Mouse (Mus musculus) heart, embryonic 12.5 days (tissue): ENCODE results near the gene Setdb1. TPM values are rescaled to one million over a fixed set of nuclear protein-coding genes. Genes with fewer than 3 reads are reported as not detected.
A peak's percentile ranks its signal among the peaks of the same experiment; 100 is the strongest.
"Not testable (repeated sequence)": the region's sequence is repeated elsewhere in the genome, so short reads cannot be mapped to it uniquely, and the experiment has no call there.

Experiments used
- ATAC-seq: fragments of 200-750 bp; cut with Nextera tagmentation; 2 replicates; pipeline ENCODE4 v1.8.0; 2017; ENCODE audit warnings: moderate TSS enrichment, moderate library complexity; ENCODE audit not compliant: insufficient number of reproducible peaks, low FRiP score
- H3K27ac ChIP-seq: fragments of 300-500 bp; sonication (generic); 2 replicates; pipeline ENCODE4 v1.5.1; 2016; ENCODE audit warnings: mild to moderate bottlenecking, moderate library complexity; ENCODE audit not compliant: poor library complexity, severe bottlenecking
- H3K27me3 ChIP-seq: fragments of 300-500 bp; sonication (generic); replicated peaks from 2 replicates; pipeline ENCODE4 v1.6.1; 2016; ENCODE audit warnings: mild to moderate bottlenecking, moderate library complexity
- H3K36me3 ChIP-seq: fragments of 300-500 bp; sonication (generic); 2 replicates; pipeline ENCODE4 v1.6.1; 2016; ENCODE audit warnings: mild to moderate bottlenecking, moderate library complexity
- H3K4me1 ChIP-seq: fragments of 300-500 bp; sonication (generic); replicated peaks from 2 replicates; pipeline ENCODE4 v1.6.1; 2016; ENCODE audit warnings: mild to moderate bottlenecking
- H3K4me2 ChIP-seq: fragments of 300-500 bp; sonication (generic); 2 replicates; pipeline ENCODE4 v1.6.1; 2016; ENCODE audit warnings: mild to moderate bottlenecking, moderate library complexity
- H3K4me3 ChIP-seq: fragments of 300-500 bp; sonication (generic); 2 replicates; pipeline ENCODE4 v1.5.1; 2016; ENCODE audit warnings: mild to moderate bottlenecking
- H3K9ac ChIP-seq: fragments of 300-500 bp; sonication (generic); 2 replicates; pipeline ENCODE4 v1.6.1; 2016; ENCODE audit warnings: mild to moderate bottlenecking, moderate library complexity
- H3K9me3 ChIP-seq: fragments of 300-500 bp; sonication (generic); replicated peaks from 2 replicates; pipeline ENCODE4 v1.6.1; 2016; ENCODE audit warnings: mild to moderate bottlenecking, moderate library complexity
- WGBS: fragments of 180-500 bp; shearing (Covaris S2); methylation state at CpG from one replicate; pipeline ENCODE4 v1.1.7; 2016; 5-methylcytosine and 5-hydroxymethylcytosine counted together
- polyA plus RNA-seq: library from polyadenylated mRNA; unstranded; fragments of >200 nt; fragmentation: Nextera tagmentation; extraction: Ambion mirVana; gene quantifications from 2 replicates; pipeline ENCODE4 v1.2.1, GENCODE M21; 2016

Gene Setdb1
- polyA plus RNA-seq, 1 experiment from 2014 or later = 29.7 TPM

GRCm38 (mm10) chr3:95346454-95346853 is 10.5 kb downstream of the Setdb1 start:
- peaks cover 85% of the 10 kb centered on the region for H3K36me3 ChIP-seq
- ATAC-seq = no peak
- H3K9me3 ChIP-seq = peaks cover 3% of the 10 kb centered on the region; the same call in 1 of the 2 replicates
- no peak overlapping the region for H3K4me2 ChIP-seq
- no peak overlapping the region for H3K9ac ChIP-seq
- H3K27me3 ChIP-seq = no peaks in the 10 kb centered on the region
- H3K4me3 ChIP-seq = no peak overlapping the region
- 94% methylated on average over 7 of the region's 7 CpGs for WGBS
- H3K4me1 ChIP-seq = no peaks in the 10 kb centered on the region
- H3K27ac ChIP-seq = no peak overlapping the region

GRCm38 (mm10) chr3:95343356-95344000 is 13.5 kb downstream of the Setdb1 start:
- not testable (repeated sequence) for H3K27ac ChIP-seq, H3K9ac ChIP-seq, H3K4me1 ChIP-seq, H3K4me2 ChIP-seq, ATAC-seq, H3K27me3 ChIP-seq, H3K4me3 ChIP-seq, H3K9me3 ChIP-seq
- WGBS = 95% methylated on average over 9 of the region's 9 CpGs
- H3K36me3 ChIP-seq = peaks cover 89% of the 10 kb centered on the region

DNA sequence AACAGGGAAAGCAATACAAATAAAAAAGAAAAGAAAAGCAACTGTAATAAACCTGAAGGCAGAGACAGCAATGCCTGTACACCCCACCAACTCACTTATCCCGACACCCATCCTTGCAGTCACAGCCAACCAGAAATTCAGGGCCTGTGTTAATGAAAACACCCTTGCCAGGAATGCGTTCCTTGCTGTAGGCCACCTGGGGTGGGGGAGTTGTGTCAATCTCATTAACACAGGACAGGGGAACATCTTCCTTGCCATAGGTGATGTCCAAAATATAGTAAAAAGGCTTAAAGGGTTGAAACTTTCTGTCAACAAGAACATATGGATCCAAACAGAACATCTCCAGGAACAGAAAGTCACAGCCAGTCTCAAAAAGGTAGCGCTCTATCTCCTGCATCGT is 18.8 kb downstream of the Setdb1 start:
- H3K27ac ChIP-seq = no peak overlapping the region
- H3K36me3 ChIP-seq = peaks cover 93% of the 10 kb centered on the region
- no peak for ATAC-seq
- WGBS = 95% methylated on average over 4 of the region's 4 CpGs
- no peak overlapping the region for H3K9ac ChIP-seq
- H3K27me3 ChIP-seq = no peaks in the 10 kb centered on the region
- H3K4me3 ChIP-seq = no peak overlapping the region
- no peaks in the 10 kb centered on the region for H3K9me3 ChIP-seq
- no peaks in the 10 kb centered on the region for H3K4me1 ChIP-seq
- no peak overlapping the region for H3K4me2 ChIP-seq

DNA sequence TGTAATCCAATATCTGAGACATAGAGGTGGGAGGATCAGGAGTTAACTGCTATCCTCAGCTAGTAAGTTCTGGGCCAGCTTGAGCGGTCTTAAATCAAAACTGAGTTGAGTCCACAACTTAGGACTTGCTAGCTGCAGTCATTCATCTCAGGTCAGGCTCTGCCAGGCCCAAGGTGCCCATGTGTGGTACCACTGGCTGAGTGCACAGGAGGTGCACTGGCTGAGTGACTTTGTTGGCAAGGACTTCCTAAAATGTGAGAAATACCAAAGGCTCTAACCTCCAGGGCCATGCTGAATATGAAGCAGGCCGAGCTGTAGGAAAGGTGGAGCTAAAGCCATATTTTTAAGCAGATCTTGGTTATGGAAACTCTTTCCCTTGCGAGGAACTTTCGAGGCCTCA is 19.7 kb downstream of the Setdb1 start:
- Histone ChIP-seq H3K9ac (no peak overlapping the region), H3K9me3 (no peaks in the 10 kb centered on the region), H3K27me3 (no peaks in the 10 kb centered on the region), H3K27ac (no peak overlapping the region), H3K4me2 (no peak overlapping the region), H3K4me3 (no peak overlapping the region), H3K36me3 (peaks cover 93% of the 10 kb centered on the region), H3K4me1 (no peaks in the 10 kb centered on the region)
- no peak for ATAC-seq
- 92% methylated on average over 4 of the region's 4 CpGs for WGBS

GRCm38 (mm10) chr3:95331528-95331927 is 25.5 kb downstream of the Setdb1 start:
- Histone ChIP-seq H3K27me3 (no peaks in the 10 kb centered on the region), H3K4me1 (no peaks in the 10 kb centered on the region), H3K36me3 (peaks cover 75% of the 10 kb centered on the region), H3K27ac (no peak overlapping the region), H3K4me3 (no peak overlapping the region), H3K9ac (no peak overlapping the region), H3K9me3 (no peaks in the 10 kb centered on the region), H3K4me2 (no peak overlapping the region)
- 75% methylated on average over 1 of the region's 1 CpGs for WGBS
- ATAC-seq = no peak

- no peak overlapping the region for H3K9ac ChIP-seq
- H3K36me3 ChIP-seq = peaks cover 80% of the 10 kb centered on the region
- H3K4me3 ChIP-seq = no peak overlapping the region
- H3K4me2 ChIP-seq = no peak overlapping the region
- no peaks in the 10 kb centered on the region for H3K9me3 ChIP-seq
- 87% methylated on average over 1 of the region's 1 CpGs for WGBS
- no peaks in the 10 kb centered on the region for H3K4me1 ChIP-seq
- no peak overlapping the region for H3K27ac ChIP-seq
- no peak for ATAC-seq
- H3K27me3 ChIP-seq = no peaks in the 10 kb centered on the region
These were observed 28.1 kb downstream of the Setdb1 start for GRCm38 (mm10) chr3:95328803-95329404.

- H3K27ac ChIP-seq = no peak overlapping the region
- H3K27me3 ChIP-seq = no peaks in the 10 kb centered on the region
- peaks cover 5% of the 10 kb centered on the region for H3K4me1 ChIP-seq
- no peak overlapping the region for H3K9ac ChIP-seq
- peaks cover 88% of the 10 kb centered on the region for H3K36me3 ChIP-seq
- H3K4me3 ChIP-seq = no peak overlapping the region
- no peak for ATAC-seq
- no peak overlapping the region for H3K4me2 ChIP-seq
- no peaks in the 10 kb centered on the region for H3K9me3 ChIP-seq
- WGBS = 90% methylated on average over 6 of the region's 6 CpGs
These were observed 32.4 kb downstream of the Setdb1 start for GRCm38 (mm10) chr3:95324454-95325144.

DNA sequence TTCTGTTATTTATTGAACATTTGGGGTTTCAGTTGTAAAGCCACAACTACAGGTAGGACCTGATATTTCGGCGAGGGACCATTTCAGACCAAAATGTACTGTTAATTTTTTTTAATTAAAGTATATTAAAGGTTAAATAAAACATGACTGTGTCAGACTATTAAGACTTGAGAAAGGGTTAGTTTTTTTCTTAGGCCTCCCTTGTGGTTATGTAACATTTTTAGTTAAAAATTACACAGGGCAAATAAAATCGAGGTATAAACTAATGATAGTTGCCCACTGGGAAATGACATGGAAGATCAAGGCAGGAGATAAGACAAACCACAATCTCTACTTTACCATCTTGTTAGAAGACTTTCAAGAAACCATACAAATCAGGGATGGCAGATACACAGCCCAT is 33.6 kb downstream of the Setdb1 start:
- H3K36me3 ChIP-seq = peaks cover 82% of the 10 kb centered on the region
- H3K4me3 ChIP-seq = no peak overlapping the region
- 84% methylated on average over 3 of the region's 3 CpGs for WGBS
- no peak overlapping the region for H3K4me2 ChIP-seq
- no peaks in the 10 kb centered on the region for H3K9me3 ChIP-seq
- no peak for ATAC-seq
- H3K4me1 ChIP-seq = peaks cover 15% of the 10 kb centered on the region
- H3K27ac ChIP-seq = no peak overlapping the region
- H3K9ac ChIP-seq = no peak overlapping the region
- no peaks in the 10 kb centered on the region for H3K27me3 ChIP-seq

- Histone ChIP-seq H3K9ac (no peak overlapping the region), H3K4me3 (no peak overlapping the region), H3K27ac (no peak overlapping the region), H3K27me3 (no peaks in the 10 kb centered on the region), H3K9me3 (no peaks in the 10 kb centered on the region), H3K4me2 (no peak overlapping the region), H3K4me1 (peaks cover 38% of the 10 kb centered on the region), H3K36me3 (peaks cover 52% of the 10 kb centered on the region)
- WGBS = 73% methylated on average over 12 of the region's 12 CpGs
- no peak for ATAC-seq
These were observed 37.0 kb downstream of the Setdb1 start for GRCm38 (mm10) chr3:95319701-95320625.

DNA sequence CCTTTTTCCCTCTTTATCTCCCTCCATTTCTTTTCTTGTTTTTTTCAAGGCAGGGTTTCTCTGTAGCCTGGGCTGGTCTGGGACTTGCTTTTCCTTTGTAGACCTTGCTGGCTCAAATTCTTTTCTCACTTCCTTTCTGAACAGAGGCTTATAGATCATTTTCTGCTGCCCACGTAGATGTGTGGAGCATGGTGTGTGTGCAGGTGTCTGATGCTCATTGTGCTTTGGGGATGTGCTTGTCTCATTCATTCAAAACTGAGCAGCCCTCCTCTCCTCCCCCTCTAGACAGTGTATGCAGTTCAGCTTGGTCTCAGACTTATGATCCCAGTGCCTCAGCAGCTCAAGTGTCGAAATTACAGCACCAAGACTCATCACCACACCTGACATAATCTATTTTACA is 37.9 kb downstream of the Setdb1 start:
- Histone ChIP-seq H3K9ac (peak overlapping the region; percentile 39; the same call in 1 of the 2 replicates), H3K9me3 (no peaks in the 10 kb centered on the region), H3K4me3 (no peak overlapping the region), H3K27me3 (no peaks in the 10 kb centered on the region), H3K4me1 (peaks cover 42% of the 10 kb centered on the region), H3K36me3 (peaks cover 43% of the 10 kb centered on the region), H3K4me2 (peak overlapping the region; percentile 51), H3K27ac (peak overlapping the region; percentile 81)
- no peak for ATAC-seq
- 50% methylated on average over 2 of the region's 2 CpGs for WGBS

DNA sequence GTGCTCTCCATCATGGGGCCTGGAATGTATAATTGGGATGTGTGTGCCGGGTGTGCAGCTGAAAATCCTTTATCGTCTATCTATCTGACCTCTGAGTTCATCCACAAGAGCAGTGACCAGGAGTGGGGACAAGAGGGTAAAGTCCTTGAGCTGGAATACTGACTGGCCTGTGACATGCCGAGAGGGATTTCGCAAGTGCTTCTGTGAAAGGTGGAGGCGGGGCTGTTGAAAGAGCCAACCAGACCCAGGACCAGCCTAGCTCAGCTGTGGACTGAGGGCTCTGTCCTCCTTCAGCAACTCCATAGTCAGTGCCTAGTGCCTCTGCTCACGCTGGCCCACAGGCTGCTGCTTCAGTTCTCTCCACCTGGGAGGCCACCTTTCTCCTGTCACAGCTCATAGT is 38.5 kb downstream of the Setdb1 start:
- Histone ChIP-seq H3K9ac (peak overlapping the region; percentile 39), H3K4me1 (peaks cover 42% of the 10 kb centered on the region), H3K4me2 (peak overlapping the region; percentile 51), H3K27ac (peak overlapping the region; percentile 81), H3K36me3 (peaks cover 37% of the 10 kb centered on the region), H3K27me3 (no peaks in the 10 kb centered on the region), H3K9me3 (no peaks in the 10 kb centered on the region), H3K4me3 (no peak overlapping the region)
- ATAC-seq = no peak
- WGBS = 20% methylated on average over 6 of the region's 6 CpGs
